Mouse (Mus musculus) duodenum, adult 2 months (tissue): ENCODE results near the gene Gm14743. TPM values are rescaled to one million over a fixed set of nuclear protein-coding genes. Genes with fewer than 3 reads are reported as not detected.

Experiments
- polyA plus RNA-seq: library from polyadenylated mRNA; depleted of rRNA; stranded (reverse); fragments of >200 nt; gene quantifications from 2 replicates; pipeline ENCODE4 v1.2.3, GENCODE M21; 2012; ENCODE audit warnings: low replicate concordance; rRNA removed

The Gm14743 gene
- polyA plus RNA-seq = not detected in 2 replicates

DNA sequence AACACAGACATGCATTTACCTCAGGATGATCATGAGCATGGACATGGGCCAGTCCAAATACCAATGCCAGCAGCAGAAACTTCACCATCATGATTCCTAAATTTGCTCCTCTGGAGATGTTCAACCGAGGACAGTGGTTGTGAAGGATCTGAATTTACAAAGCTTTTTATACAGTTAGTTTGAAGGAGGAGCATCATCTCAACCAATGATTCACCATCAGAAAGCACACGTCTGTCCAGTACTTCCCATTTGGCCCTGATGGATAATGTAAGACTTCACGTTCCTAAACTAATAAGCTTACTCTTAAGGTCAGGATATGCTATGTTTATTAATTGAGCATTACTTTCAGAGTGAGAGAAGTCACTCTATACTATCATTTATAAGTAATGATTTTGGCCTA, at the start of gene Gm14743:
TSS of gene Gm14743 (minus strand) at position 101 of the 400 bp plus-strand sequence.

Other genes with a start within 250 kb of the Gm14743 start
- gene Obp1a, start 154.5 kb downstream of the Gm14743 start, polyA plus RNA-seq = not detected in 2 replicates
- not detected in 2 replicates for gene Gm5938, start 120.5 kb downstream of the Gm14743 start, polyA plus RNA-seq
- not detected in 2 replicates for gene Obp1b, start 59.1 kb downstream of the Gm14743 start, polyA plus RNA-seq
- gene 4930480E11Rik, start 123.7 kb upstream of the Gm14743 start, polyA plus RNA-seq = not detected in 2 replicates